Mouse (Mus musculus): Measurements from ENCODE around the gene S1pr4.

Gene S1pr4

DNA sequence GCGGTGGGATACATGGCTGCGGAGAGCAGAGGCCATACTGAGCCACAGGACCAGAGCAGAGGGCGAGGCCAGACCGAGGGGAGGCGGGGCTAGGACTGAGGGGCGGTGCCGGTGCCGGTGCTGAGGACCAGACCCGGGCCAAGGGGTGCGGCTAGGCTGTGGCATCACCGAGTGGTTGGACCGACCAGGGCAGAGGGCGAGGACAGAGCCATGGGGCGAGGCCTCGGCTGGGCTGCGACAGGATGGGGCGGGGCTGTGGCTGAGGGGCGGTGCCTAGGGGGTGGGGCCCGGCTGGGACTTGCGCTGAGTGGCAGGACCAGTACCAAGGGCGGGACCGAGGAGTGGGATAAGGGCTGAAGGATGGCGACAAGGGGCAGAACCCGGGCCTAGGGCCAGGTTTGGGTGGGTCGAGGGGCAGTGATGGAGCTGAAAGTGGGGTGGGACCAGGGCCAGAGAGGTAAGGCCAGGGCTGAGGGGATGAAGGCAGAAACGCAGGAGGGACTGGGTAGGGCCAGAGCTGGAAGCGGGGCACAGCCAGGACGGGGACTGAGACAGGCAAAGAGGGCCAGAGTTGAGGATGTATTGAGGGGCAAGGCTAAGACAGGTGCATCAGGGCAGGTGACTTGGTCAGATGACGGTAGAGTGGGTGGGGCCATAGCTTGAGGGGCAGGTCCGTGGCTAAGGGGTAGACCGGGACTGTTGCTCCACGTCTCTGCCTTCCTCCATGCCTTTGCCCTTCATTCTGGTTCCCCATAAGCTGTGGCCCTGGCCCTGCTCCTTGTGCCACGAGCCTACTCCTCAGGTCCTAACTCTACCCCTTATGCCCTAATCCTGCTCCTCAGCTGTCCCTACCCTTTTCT lies 35.3 kb downstream of the S1pr4 start:
- DNase-seq (ENCODE audit: low read depth, low spot score) = peak; percentile 60

DNA sequence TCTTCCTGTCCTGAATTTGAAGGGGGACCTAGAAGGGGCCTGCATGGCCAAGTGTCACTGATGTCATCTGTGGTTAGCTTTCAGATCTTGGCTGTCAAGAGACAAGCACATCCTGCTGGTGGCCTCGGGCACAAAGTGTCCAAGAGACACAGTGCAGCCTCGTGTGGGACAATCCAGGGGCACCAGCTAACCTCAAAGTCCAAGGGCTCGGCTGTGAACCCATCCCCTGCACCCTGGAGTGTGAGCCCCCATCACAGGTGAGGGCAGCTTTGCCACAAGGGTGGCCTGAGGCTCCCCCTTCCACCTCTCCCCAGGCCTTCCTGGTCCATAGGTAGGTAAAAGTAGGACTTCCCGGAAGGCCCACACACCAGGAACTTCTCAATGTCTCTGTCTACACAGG lies 36.4 kb downstream of the S1pr4 start:
- no peak for DNase-seq (ENCODE audit: low read depth, low spot score)

DNA sequence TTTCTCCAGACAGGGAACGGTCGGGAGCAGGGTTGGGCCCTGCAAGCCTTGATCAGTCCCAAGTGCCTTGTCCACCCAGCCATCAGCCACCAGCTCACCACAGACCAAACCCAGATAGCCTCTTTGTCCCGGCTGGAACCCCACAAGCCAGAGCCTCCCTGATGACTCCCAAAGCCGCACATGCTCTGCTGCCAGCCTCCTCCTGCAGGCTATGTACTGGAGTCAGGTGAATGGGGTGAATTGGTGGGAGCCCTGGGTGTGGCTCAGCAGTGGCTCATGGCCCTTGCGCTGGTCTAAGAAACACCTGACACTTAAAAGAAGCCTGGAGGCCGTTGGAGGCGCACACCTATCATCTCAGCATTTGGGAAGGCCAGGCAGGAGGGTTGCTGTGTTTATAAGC lies 37.0 kb downstream of the S1pr4 start:
- no peak for DNase-seq (ENCODE audit: low read depth, low spot score)

DNA sequence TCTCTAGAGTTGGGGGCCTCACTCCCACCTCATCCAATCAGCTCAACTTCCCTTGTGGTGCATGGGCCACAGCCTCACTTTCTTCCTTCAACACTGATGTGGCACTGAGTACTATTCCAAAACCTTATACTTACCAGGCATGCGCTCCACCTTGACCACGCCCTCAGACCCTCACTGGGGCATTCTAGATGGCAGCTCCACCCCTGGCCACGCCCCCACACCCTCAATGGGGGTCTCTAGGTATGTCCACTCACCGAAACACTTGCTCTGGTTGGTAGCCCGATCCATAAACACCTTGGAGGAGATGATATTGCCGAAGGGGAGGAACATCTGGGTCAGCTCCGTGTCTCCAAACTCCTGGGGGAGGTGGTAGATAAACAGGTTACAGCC lies 37.5 kb downstream of the S1pr4 start:
- DNase-seq (ENCODE audit: low read depth, low spot score) = no peak

DNA sequence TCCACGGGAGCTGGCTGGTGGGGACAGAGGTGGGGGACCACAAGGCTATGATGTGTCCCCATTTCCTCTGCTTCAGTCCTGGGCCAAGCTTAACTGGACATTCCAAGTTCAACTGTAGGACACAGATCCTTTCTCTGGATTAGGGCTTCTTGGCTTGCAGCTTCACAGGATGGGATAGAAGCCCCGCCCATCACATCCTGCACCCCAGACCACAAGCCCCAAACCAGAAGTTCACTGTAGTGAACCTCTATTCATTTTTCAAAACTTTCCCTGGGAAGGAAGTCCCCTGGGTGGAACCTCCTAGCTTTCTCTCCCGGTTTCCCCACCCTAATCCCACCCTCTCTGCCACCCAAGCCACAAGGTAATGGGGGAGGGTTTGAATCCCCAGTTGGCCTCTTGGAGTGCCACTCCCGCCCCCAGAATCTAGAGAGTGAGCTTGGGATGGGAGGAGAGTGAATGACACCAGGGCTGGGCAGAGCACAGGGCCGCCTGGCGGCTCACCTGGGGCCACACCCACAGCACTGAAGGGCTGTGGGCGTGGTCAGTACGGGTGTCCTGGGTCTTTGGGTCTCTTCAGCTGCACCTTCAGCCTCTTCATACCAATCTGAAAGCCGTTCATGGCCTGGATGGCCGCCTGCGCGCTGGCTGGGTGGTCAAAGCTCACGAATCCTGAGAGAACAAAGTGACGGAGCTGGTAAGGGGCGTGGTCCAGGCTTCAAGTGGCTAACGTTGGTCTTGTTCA lies 38.1 kb downstream of the S1pr4 start:
- DNase-seq (ENCODE audit: low read depth, low spot score) = no peak

DNA sequence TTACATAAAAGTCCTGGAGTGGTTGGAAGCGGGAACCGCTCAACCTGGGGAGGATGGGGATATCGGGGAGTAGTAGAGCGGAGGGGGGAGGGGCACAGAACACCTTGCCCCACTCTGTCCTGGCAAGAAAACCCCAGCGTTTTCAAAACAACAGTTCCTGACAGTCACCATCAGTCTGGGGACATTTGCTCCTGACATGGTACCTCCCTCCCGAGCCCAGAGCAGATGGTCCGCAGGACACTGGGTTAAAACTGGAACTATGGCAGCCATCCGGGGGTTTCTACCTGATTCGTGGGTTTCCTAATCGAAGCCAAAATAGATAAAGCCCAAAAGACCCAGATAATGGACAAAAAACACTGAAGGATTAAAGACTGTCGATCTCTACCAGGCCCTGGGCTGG lies 39.0 kb downstream of the S1pr4 start:
- no peak for DNase-seq (ENCODE audit: low read depth, low spot score)

DNA sequence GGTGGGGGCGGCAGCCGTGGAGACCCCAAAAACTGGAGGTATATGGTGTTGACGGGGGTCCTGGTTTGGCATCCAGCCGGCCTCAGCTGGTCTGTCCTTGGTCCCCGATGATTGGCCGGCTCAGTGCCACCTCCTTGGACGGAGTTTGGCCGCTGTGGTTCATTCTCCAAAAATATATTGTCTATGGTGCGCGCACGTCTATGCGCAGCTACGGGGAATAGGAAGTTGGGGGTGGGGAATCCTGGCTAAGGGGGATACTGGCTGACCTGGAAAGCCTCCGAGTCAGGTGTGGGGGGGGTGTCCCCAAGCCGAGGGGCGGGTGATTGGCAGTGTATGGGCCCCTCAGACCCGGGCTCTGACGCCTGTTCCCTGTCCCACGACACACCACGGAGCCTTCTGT lies 39.5 kb downstream of the S1pr4 start:
- DNase-seq (ENCODE audit: low read depth, low spot score) = no peak

DNA sequence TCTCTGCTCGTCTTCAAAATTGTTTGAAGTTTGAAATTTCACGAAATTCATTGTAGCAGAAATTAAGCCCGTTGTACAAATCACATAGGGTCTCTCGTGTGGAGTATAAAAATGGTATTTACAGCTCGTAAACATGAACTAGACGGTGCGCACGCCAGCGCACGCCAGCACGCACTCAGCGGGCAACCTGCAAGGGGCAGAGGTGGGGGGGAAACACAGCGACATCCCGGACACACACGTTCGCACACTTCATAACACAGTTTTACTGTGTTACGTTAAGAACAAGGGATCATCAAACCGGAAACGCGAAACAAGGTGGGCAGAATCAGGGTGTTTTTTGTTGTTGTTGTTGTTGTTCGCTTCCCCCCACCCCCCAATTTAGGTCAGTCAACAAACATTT lies 40.5 kb downstream of the S1pr4 start:
- DNase-seq (ENCODE audit: low read depth, low spot score) = no peak

DNA sequence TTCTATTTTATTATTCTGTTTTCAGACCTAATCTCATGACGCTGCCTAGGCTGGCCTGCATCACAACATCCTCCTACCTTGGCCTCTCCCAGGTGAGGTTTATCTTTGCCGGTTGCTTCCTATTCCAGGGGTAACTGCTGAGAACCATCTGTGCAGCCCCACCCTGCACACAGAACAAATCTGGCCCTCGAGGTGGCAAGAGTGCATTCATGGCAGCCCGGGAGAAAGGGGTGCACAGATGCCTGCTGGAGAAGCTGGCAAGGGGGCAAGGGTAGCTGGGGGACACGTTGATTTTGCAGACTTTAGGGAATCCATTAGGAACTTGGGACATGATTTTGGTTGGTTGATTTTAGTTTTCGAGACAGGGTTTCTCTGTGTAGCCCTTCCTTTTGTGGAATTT lies 41.7 kb downstream of the S1pr4 start:
- no peak for DNase-seq (ENCODE audit: low read depth, low spot score)

DNA sequence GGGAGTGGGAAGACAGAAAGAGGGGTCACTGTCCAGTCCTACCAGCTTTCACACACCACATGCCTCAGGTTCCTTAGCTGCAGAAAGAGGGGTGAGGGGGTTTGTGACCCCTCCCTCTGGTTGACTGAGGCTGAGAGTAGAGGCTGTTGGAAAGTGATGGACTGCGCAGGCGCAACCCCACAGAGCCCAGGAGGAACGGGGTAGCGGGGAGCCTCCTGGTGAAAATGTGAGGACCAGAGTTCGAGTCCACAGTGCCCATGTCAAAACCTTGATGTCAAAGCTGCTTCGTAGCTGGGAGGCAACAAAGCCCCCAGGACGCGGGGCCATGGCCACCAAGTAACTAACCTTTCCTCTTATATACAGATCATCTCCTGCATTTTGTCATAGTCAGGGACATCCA lies 42.3 kb downstream of the S1pr4 start:
- no peak for DNase-seq (ENCODE audit: low read depth, low spot score)

DNA sequence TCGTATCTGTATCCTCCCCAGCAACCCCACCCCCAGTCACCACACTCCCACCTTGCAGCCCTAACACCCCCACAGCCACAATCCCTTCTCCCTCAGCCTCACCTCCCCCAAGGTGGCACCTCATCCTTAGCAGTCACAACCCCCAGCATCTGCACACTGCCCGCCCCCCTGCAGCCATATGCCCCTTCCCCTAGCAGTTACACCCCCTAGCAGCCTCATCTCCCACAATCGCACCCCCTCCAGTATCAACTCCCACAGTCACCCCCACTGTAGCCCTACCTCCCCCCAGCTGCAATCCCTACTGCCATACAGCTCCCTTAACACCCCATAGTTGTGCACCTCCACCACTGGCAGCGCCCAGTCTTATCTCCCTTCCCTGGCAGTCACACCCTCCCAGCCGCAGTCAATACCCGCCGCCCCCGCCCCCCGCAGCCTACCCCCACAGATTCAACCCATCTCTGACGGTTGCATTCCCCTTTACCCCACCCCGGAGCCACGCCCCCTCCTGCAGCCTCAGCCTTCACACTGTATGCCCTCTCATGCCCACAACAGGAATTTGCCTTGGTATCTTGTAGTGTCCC lies 42.9 kb downstream of the S1pr4 start:
- no peak for DNase-seq (ENCODE audit: low read depth, low spot score)

DNA sequence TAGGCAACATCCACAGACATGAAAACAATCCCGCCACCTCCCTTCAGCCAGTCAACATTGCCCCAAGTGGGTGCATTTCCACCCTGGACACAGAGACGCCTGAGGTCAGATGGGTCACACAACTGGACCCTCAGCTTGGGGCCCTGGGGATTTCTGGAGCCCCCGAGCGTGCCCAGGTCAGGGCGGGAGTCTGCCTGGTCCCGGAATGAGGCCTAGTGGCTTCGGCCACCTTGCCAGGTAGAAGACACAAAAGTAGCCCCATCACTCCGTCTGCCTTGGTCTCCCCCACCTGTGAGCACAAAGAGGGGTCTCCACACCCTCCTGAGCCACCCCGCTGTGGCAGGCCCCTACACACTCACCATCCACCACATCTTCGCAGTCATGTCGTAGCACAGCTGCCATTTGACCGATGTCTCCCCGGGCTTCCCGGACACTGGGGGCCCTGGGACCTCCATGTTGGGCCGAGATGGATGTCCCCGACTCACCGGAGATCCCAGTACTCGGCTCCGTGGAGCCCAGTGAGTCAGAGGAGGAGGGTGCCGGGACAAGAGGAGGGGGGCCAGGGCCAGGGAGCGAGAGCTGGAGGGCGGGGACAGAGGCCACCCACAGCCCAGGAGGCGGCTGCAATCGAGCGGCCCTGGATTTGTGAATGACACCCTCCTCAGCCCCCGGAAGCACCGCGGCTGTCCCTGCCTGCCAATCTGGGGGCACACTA lies 44.6 kb downstream of the S1pr4 start, which contains the start of gene Nfic:
Nfic (minus strand) TSS at position 455 of the 715 bp plus-strand sequence.
- no peak for DNase-seq (ENCODE audit: low read depth, low spot score)

DNA sequence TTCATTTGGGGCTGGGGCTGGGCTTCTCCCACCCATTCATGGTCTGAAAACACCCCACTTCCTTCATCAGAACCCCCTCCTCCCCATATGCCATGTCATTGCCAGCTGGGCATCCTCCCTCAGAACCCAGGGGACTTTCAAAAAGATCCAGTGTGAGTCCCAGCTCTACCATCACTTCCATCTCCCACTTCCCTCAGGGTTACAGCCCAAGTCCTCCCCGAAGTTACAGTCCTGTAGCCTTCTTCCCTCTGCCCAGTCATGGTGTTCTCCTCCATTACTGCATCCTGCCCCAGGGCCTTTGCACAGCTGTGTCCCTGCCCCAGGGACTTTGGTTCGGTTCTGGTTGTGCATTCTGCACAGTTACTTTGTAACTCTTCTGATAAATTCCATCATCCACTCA lies 45.8 kb downstream of the S1pr4 start:
- no peak for DNase-seq (ENCODE audit: low read depth, low spot score)

DNA sequence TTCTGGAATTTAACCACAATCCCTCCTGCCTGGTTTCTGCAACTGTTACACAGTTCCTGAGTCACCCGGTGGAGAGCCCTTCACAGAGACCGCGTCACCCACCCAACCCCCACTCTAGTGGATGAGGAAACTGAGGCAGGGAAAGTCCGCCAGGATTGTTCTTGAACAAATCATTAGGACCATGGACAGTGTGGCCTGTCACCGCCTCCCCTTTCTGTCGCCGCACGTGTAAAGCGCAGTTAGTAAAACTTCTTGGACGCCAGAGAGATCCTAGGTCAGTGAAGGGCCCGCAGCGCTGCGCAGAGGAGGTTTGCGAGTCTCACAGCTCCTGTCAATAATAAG lies 47.0 kb downstream of the S1pr4 start:
- DNase-seq (ENCODE audit: low read depth, low spot score) = no peak

DNA sequence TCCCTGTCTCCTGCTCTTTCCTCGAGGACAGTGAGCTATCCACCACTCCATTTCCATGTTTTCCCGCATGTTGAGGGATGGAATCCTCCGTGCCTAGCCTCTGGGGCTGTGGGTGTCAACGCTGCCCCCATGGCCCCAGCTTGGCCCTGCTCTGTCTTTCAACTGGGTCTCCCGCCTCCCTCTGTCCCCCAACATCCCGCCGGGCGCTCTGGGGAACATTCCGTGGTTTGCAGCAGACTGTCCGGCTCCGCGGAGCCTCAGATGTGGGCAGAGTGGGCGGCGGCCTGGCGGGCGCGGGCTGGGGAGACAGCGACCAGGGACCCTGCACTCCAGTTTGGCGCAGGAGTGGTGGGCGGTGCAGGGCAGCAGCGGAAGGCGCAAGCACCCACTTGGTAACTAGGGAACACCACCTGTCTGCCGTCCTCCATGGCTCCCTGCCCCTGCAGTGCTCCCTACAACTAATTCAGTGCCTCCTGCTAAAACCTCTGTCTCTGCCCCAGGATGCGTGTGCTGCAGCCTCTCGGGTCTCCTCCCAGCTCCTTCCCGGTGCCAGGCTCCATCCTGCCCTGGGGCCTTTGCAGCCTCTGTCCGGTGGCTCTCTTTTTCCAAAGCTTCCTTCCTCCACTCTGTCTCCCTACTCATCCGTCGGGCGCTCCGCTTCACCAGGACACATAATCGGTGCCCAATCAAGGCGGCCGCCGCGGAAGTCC lies 47.5 kb downstream of the S1pr4 start:
- DNase-seq (ENCODE audit: low read depth, low spot score) = no peak

DNA sequence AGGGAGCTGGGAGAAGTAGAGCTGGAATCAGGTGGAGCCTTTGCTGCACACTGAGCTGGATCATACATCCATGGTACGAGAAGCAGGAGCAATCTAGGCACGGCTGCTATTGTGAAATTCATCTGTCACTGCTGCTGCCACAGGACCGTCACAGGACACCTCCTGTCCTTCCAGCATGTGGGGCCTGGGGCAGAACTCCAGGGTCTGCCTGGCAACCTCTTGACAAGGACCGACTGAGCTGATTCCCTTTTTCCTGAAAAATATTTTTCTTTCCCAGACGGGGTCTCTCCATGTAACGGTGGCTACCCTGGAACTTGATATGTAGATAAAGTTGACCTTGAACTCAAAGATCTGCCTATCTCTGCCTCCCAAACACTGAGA lies 48.6 kb downstream of the S1pr4 start:
- no peak for DNase-seq (ENCODE audit: low read depth, low spot score)

DNA sequence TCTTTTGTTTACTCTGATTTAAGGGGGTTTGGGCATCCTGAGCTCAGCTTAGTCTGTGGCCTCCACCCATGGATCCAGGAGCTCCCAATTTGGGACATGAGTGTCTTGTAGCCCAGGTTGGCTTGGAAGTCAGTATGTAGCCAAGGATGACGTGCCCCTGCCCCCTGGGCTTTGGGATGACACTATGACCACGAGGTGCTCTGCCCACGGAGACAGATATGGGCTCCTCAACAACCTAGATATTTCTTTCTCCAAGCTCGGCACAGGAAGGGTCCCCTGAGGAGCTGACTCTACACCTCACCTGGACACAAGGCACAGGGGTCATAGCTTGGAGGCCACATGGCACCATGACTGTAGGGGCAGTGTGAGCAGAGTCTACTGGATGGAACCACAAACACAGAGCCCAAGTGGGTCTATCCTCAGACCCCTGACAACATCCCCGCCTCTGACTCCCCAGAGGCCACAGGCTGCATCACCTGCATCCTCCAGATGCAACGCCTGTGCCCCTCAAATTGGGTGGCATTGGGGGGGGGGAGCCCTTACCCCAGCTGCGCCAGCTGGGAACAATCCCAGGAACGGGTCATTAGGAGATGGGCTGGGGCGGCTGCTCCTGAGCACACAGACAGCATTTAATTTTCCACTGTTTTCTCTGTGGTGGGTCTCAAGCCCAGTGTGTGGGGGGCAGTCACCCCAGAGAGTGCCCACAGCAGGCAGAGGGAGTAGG lies 49.1 kb downstream of the S1pr4 start:
- no peak for DNase-seq (ENCODE audit: low read depth, low spot score)

DNA sequence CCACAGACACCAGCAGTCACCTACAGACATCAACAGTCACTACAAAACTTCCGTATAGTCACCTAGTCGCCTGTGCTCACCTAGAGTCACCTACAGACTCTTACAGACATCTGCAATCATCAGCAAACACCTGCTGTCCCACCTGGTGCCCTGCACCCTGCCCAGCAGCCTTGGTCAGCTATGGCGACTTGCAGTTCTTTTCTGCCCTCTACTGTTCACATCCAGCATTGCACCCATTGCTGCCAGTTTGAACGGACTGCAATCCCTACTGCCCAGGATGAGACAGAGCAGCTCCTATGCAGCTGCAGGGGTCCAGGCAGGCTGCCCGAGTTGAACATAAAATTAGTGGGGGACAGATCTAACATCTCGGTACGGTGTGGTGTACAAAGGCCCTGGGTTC lies 49.8 kb downstream of the S1pr4 start:
- DNase-seq (ENCODE audit: low read depth, low spot score) = peak; percentile 91

Measured in mesoderm, embryonic 11.5 days (tissue).